Mouse (Mus musculus) small intestine, adult 2 months (tissue): ENCODE data around the gene Paqr4. TPM values are rescaled to one million over a fixed set of nuclear protein-coding genes. Genes with fewer than 3 reads are reported as not detected.
A peak's percentile ranks its signal among the peaks of the same experiment; 100 is the strongest.
"Not testable (repeated sequence)": the region's sequence is repeated elsewhere in the genome, so short reads cannot be mapped to it uniquely, and the experiment has no call there.

Experiments
- H3K27ac ChIP-seq: fragments of 200-500 bp; 2 replicates; pipeline ENCODE4 v1.5.1; 2012; ENCODE audit warnings: low read depth, low read length, control low read depth, inconsistent platforms; ENCODE audit not compliant: insufficient read depth
- H3K27me3 ChIP-seq: fragments of 200-500 bp; 2 replicates; pipeline ENCODE4 v1.6.1; 2012; ENCODE audit warnings: mild to moderate bottlenecking, moderate library complexity, low read length, inconsistent platforms; ENCODE audit not compliant: control insufficient read depth, insufficient read depth
- H3K36me3 ChIP-seq: fragments of 200-500 bp; 2 replicates; pipeline ENCODE4 v1.6.1; 2012; ENCODE audit warnings: mild to moderate bottlenecking, low read length, control low read depth, inconsistent platforms; ENCODE audit not compliant: control insufficient read depth, insufficient read depth
- H3K4me1 ChIP-seq: fragments of 200-500 bp; 2 replicates; pipeline ENCODE4 v1.6.1; 2012; ENCODE audit warnings: low read length, inconsistent platforms, mixed read lengths; ENCODE audit not compliant: control insufficient read depth, insufficient read depth, insufficient read length
- H3K4me3 ChIP-seq: fragments of 200-500 bp; 2 replicates; pipeline ENCODE4 v1.5.1; 2012; ENCODE audit warnings: low read depth, mild to moderate bottlenecking, control low read depth, inconsistent platforms, low read length, moderate library complexity
- CTCF ChIP-seq: fragments of 200-500 bp; IDR thresholded peaks from 2 replicates; pipeline ENCODE4 v1.5.1; 2012; ENCODE audit warnings: low read depth, mild to moderate bottlenecking, control low read depth, inconsistent platforms, low read length, moderate library complexity, mixed read lengths; ENCODE audit not compliant: insufficient replicate concordance, insufficient read length; ENCODE audit errors: extremely low read depth
- POLR2A ChIP-seq: fragments of 200-500 bp; IDR thresholded peaks from 2 replicates; pipeline ENCODE4 v1.6.1; 2012; ENCODE audit warnings: low read depth, mild to moderate bottlenecking, control low read depth, inconsistent platforms, low read length, moderate library complexity
- WGBS: fragments of 180-500 bp; shearing (Covaris S2); methylation state at CpG from one replicate; pipeline ENCODE4 v1.1.7; 2018; 5-methylcytosine and 5-hydroxymethylcytosine counted together
- polyA plus RNA-seq: library from polyadenylated mRNA; depleted of rRNA; stranded (reverse); fragments of >200 nt; gene quantifications from 2 replicates; pipeline ENCODE4 v1.2.3, GENCODE M21; 2012

Gene Paqr4
- polyA plus RNA-seq, 1 experiment, result 152 TPM

- no peak overlapping the region for H3K27ac ChIP-seq
- TF ChIP-seq POLR2A, result no peak
- no peak for TF ChIP-seq CTCF
- no peaks in the 10 kb centered on the region for H3K36me3 ChIP-seq
- no peak overlapping the region for H3K4me3 ChIP-seq
- WGBS, result 78% methylated on average over 2 of the region's 2 CpGs
- no peaks in the 10 kb centered on the region; the same call in 1 of the 2 replicates for H3K4me1 ChIP-seq
- H3K27me3 ChIP-seq, result no peaks in the 10 kb centered on the region
Measured at GRCm38 (mm10) chr17:23777141-23777540, 36.5 kb upstream of the Paqr4 start.

- H3K27me3 ChIP-seq, result no peaks in the 10 kb centered on the region
- no peaks in the 10 kb centered on the region; the same call in none of the 2 replicates for H3K4me1 ChIP-seq
- no peaks in the 10 kb centered on the region for H3K36me3 ChIP-seq
- no peak for TF ChIP-seq POLR2A
- no peak for TF ChIP-seq CTCF
- 84% methylated on average over 10 of the region's 10 CpGs for WGBS
- no peak overlapping the region for H3K4me3 ChIP-seq
- H3K27ac ChIP-seq, result no peak overlapping the region
Measured at GRCm38 (mm10) chr17:23776216-23776615, 35.5 kb upstream of the Paqr4 start.

GRCm38 (mm10) chr17:23774090-23774489, 33.4 kb upstream of the Paqr4 start:
- 2% methylated on average over 12 of the region's 12 CpGs for WGBS
- H3K27ac ChIP-seq, result no peak overlapping the region
- H3K4me3 ChIP-seq, result no peak overlapping the region
- peaks cover 6% of the 10 kb centered on the region for H3K4me1 ChIP-seq
- no peaks in the 10 kb centered on the region for H3K27me3 ChIP-seq
- TF ChIP-seq POLR2A, result no peak
- TF ChIP-seq CTCF, result peak; percentile 80
- no peaks in the 10 kb centered on the region for H3K36me3 ChIP-seq

- H3K4me1 ChIP-seq, result peaks cover 6% of the 10 kb centered on the region
- WGBS, result 72% methylated on average over 6 of the region's 6 CpGs
- TF ChIP-seq POLR2A, result no peak
- TF ChIP-seq CTCF, result no peak
Measured at GRCm38 (mm10) chr17:23773676-23774075, 33.0 kb upstream of the Paqr4 start.

GRCm38 (mm10) chr17:23772219-23772556, 31.5 kb upstream of the Paqr4 start:
- H3K4me1 ChIP-seq, H3K4me3 ChIP-seq, H3K36me3 ChIP-seq, H3K27me3 ChIP-seq, H3K27ac ChIP-seq: not testable (repeated sequence)
- WGBS, result 52% methylated on average over 2 of the region's 2 CpGs

More at GRCm38 (mm10) chr17:23773676-23774075, 33.0 kb upstream of the Paqr4 start:
- Histone ChIP-seq H3K27ac (no peak overlapping the region), H3K36me3 (no peaks in the 10 kb centered on the region), H3K27me3 (no peaks in the 10 kb centered on the region), H3K4me3 (no peak overlapping the region)

GRCm38 (mm10) chr17:23771284-23772218, 30.9 kb upstream of the Paqr4 start, which contains the start of gene Flywch1:
TSS of gene Flywch1 (minus strand) at chr17:23771602.
- 3% methylated on average over 58 of the region's 58 CpGs for WGBS
- Histone ChIP-seq H3K4me3 (peak within 1 kb of the TSS; percentile 90), H3K27ac (0 out of 2 replicates have a peak within 1 kb of the TSS, but pooled peaks have one; percentile 4), H3K27me3 (no peaks in the 10 kb centered on the region), H3K4me1 (peaks cover 6% of the 10 kb centered on the region), H3K36me3 (no peaks in the 10 kb centered on the region)
- TF ChIP-seq CTCF, result no peak
- TF ChIP-seq POLR2A, result no peak; the same call in none of the 2 replicates

- WGBS, result 1% methylated on average over 19 of the region's 19 CpGs
- Histone ChIP-seq H3K4me3 (peak overlapping the region; percentile 90), H3K27me3 (no peaks in the 10 kb centered on the region), H3K4me1 (peaks cover 6% of the 10 kb centered on the region), H3K36me3 (no peaks in the 10 kb centered on the region), H3K27ac (0 out of 2 replicates have a peak overlapping the region, but pooled peaks have one; percentile 4)
- no peak for TF ChIP-seq POLR2A
- no peak for TF ChIP-seq CTCF
Measured at GRCm38 (mm10) chr17:23770896-23771283, 30.2 kb upstream of the Paqr4 start.
